Mouse (Mus musculus): ENCODE data around the gene Iqgap2. TPM values are rescaled to one million over a fixed set of nuclear protein-coding genes. Genes with fewer than 3 reads are reported as not detected.

Iqgap2 gene
- total RNA-seq, 2 experiments from 2014 or later: 93.7 to 97.7 TPM

DNA sequence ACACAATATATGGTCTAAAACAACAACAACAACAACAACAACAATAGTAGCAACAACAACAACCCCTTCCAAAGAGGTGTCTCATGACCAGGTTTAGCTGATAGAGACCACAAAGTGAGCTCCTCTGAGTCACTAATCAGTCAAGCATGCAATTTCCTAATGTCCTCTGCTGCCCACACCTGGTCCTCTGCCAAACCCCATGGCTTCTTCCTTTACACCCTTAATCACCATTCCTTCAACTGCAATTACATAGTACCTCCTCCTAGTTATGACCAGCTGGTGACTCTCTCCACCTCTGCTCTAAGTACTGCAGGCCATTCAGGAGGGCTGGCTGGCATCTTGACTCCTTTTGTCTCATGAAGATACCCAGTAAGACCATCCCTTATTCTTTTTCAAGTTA lies 60.0 kb downstream of the Iqgap2 start:
- DNase-seq (ENCODE audit: low spot score in 2 of 2): no peak

DNA sequence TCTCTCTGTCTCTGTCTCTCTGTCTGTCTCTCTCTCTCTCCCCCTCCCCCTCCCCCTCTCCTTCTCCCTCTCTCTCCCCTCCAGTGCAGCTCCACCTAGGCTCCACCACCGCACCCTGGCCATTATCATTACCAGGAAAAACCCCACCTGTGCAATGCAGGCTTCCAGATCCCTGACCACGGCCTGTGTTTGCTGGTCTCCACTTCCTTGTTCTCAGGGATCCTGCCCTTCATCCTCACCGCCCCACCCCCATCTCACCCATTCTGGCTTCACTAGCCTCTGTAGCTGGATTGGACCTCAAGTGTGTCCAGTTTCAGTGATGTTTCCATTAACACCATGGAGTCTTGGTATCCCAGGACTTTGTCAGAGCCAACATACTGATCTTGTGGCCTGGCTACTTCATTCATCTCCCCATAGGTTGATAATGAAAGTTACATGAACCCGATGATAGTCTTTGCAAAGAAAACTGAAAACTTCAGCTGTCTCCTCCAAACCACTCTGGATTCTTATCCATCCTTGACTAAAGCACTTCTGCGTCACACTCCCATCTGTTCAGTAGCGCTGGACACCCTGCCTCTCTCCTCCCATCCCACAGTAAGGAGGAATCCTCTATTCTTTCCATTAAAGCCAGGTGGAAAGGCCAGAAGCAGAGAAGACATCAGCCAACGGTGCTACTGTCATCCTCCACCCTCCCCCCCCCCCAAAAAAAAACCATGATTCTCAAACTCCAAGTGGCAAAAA lies 62.1 kb downstream of the Iqgap2 start:
- no peak for DNase-seq (ENCODE audit: low spot score in 2 of 2)

DNA sequence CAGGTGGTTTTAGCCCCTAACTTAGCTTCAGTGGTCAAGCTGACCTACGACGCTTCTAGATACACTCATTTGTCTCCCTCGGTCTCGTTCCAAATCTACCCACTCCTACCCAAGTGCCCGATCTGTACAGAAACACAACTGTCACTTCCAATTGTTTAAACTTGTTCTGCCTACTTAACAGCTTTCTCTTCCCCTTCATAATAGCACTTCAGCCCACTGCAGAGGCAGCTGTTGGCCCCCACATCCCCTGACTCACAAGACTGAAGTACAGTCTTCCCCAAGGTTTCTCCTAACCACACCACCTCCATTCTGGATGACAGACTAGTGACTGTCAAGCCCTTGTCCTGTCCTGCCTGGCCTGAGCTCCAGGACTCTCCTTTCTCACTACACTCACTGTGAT lies 63.1 kb downstream of the Iqgap2 start:
- no peak for DNase-seq (ENCODE audit: low spot score in 2 of 2)

DNA sequence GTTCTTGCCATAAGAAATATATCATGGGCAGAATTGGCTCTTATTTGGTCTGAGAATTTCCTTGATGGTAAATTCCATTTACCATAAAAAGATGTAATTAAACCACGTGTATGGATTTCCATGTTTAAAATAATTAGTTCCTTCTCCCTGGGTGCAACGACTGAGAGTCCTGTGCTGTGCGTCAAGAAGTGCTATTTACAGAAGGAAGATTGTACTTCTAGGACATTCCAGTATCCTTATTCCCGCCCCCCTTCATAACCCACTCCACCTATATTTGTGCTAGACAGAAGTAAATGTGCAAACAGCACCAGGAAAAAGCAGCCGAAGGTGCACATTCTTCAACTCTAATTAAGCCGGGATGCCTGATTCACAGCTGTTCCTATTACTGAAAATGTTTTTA lies 65.5 kb downstream of the Iqgap2 start:
- DNase-seq (ENCODE audit: low spot score in 2 of 2): no peak

DNA sequence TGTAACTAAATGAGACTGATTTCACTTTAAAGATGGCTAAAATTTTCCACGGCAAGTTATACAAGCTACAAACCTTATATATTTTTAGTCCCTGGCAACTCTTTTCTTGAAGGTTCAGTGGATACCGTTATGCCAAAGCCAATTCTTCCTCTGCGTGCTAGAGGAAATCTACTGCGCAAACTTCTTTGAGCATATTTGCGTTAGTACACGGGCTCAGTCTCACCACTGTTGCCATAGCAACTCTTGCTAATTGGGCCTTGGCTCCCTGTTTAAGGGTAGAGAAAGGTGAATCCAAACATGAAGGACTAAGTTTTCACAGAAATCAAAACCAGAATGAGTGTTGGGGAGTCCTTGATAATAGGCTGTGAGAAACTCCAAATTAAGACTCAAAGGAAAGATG lies 68.8 kb downstream of the Iqgap2 start:
- DNase-seq (ENCODE audit: low spot score in 2 of 2): no peak

DNA sequence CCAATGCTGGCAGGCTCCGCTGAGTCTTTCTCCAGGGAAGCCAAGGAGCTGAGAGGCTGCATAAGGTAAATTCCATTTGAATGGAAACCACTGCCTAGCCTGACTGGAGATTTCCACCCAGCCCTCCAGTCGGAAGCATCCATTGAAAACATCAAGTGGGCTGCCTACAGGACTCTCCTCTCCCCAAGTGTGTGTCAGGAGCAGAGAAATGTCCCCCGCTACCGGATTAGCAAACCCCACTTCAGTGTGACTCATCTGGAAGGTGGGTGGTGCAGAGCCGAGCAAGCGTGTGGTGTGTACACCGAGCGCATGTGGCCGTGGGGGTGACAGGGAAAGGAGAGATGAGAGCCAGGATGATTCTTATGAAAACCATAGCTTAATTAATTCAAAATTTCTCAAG lies 71.7 kb downstream of the Iqgap2 start:
- DNase-seq (ENCODE audit: low spot score in 2 of 2): no peak

DNA sequence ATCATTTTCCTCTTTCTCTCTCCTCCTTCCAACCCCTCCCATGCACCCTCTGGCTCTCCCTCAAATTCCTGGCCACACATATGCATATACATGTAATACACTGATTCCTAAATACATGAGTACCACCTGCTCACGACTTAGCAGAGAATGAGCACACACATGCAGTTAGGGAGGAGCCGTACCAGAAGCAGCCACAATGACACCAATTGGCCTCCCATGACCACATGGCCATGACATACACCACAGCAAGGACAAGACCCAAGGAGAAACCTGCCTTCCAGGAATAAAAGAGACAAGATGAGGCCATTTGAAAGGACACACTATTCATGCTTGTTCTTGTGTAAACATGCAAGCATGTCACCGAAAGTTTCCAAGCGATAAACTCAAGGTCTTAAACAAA lies 72.8 kb downstream of the Iqgap2 start:
- DNase-seq (ENCODE audit: low spot score in 2 of 2): no peak

DNA sequence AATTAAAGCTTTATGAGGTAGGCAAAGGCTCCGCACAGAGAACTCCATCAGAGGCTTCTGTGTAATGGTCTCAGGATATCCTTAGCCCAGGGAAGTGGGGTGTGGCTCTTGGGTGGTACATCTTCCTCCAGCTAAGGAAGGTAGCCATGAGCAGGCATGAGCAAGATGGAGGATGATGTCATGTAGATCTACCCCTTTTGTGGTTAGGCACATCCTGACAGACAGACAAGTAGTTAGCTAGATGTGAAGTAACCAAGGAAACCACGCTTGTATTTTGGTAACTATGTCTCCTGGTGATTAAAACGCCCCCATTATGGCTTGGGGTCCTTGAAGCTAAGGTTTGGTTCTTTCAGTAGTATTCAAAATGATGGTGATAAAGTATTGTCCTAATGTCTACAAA lies 78.1 kb downstream of the Iqgap2 start:
- DNase-seq (ENCODE audit: low spot score in 2 of 2): no peak

DNA sequence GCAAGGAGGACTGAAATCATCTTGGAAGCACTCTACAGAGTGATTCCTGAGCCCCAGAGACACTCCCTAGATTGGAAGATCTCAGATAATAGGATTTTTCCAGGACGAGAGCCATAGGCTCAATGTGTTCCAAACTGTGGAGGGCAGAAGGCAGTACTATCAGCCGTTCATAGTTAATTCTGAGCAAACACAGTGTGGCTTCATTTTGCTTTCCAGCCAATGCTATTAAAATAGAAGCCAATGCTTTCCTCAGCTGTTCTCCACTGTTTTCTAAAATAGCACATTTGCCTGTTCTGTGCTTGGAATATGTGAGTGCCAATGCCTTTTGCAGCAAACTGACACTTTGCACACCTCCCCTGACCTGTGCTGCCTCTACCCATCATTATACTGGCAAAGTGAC lies 80.9 kb downstream of the Iqgap2 start:
- no peak for DNase-seq (ENCODE audit: low spot score in 2 of 2)

DNA sequence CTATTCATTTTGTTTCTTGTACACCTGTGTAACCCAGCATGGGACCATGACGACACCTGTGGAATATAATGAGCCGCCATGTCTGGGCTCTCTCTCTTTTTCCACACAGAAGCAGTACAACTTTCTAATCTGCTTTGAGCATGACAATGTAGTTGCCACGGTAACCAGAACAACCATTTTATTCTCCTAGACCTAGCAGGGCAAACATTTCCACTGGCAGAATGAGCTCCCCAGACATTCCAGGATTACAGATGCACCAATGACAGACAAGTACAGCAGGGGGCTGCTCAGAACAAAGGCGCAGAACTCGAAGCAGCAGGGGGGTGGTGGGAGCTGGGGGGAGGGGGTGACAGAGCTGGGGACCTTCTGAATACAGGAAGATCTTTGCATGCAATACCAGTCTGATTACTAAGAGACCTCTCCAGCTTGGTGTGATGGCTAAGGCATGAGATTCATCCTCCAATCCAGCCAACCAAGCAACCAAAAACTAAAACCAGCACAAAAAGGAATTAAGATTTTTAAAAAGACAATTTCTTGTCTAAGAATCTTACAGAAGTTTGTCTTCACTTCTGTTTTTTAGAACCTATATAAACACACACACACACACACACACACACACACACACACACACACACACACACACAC lies 84.5 kb downstream of the Iqgap2 start:
- no peak for DNase-seq (ENCODE audit: low spot score in 2 of 2)

DNA sequence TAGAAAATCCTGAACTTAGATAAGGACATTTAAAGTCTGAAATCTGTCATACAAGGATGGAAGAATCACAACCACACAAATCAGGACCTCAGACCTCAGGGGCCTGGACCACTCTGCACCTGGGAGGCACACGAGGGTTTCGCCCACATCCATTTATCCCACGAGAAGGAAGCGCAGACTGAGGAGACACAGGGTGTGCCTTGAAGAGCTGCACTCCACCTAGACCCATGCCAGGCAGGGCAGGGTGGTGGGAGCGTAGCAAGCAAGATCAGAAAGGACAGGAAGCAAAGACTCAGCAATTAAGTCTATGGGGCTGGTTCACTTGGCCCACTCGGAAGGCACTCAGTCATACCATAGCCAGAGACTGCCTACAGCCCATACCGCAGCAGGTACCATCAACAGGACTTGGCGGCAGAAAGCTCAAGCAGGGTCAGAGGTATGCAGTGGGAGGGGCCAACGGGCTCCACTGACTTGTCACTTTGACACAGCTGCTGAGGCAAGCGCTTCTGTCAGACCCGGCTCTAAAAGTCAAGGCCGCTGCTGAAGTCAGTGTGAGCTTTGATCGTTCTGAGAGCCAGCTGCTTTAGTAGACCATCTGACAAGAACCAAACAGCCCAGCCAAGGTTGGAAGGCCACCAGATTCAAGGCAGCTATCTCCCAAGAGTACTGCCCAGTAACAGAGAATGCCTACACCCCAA lies 86.1 kb downstream of the Iqgap2 start:
- DNase-seq (ENCODE audit: low spot score in 2 of 2): peak; percentile 18 to 62

DNA sequence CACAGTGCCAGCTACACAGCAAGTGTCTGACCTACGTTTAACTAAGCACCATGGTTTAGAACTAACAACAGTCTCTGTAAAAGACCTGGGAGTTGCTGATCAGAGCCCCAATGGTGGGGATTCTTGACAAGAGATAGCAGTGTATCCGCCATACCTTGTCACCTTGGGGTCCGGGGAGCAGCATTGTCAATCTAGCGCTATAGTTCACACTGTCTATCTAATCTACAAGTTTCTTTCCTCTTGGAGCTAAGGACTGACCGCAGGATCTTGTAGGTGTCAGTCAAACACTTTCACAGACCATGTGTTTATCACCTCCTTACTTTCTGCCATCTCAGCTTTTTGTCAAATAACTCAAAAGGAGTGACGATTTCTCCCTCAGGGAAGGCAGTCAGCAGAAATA lies 87.6 kb downstream of the Iqgap2 start:
- DNase-seq (ENCODE audit: low spot score in 2 of 2): no peak

DNA sequence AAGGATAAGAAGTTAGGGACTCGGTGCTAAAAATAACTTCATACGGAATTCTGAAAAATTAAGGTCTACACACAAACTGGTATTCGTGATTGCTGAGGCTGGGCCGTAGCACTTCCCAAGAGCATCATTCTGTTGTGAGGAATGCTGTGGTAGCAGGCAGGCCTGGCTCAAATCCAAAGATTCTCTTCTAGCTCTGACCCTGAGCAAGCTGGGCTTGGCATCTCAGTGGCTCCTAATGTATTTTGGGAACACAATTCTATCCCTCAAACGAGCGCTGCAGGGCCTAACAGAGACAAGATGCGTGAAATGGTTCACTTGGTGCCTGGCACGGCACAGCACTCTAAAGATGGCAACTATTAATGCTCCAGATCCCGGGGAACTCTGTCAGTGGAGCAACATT lies 90.8 kb downstream of the Iqgap2 start:
- no peak for DNase-seq (ENCODE audit: low spot score in 2 of 2)

DNA sequence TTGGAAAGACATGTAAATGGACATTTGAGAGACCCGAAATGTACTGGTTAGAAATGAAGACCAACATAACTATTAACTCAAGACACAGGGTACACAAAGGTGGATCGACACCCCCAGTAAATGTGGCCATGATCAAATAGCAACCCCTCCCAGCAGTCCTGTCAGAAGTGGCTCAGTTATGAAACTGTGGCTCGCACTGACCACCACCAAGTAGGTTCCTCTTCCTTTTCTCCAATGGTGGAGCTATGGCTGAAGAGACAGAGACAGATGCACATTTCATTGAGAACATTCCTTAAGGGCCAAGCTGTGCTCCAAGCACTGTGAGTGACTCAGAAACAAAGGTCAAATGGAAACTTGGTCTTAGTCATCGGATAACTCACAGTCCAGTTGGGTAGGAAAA lies 92.4 kb downstream of the Iqgap2 start:
- DNase-seq (ENCODE audit: low spot score in 2 of 2): no peak

DNA sequence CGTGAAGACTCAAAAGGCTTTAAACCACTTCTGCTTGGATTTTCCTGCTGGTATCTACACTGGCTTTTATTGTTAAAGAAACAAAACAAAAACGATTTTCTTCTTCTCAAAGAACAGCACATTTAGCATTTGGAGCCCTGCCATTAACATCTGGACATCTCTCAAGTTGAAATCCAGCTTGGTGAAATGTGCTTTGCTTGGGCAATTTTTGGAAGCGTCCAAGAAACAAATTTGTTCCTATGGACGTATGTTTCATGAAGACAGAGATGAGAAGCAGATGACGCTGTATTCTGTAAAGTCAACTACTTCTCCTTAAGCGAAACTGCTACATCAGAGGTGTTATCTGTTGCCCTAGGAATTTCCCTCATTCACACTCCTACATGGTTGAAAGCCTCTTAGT lies 93.0 kb downstream of the Iqgap2 start:
- no peak for DNase-seq (ENCODE audit: low spot score in 2 of 2)

DNA sequence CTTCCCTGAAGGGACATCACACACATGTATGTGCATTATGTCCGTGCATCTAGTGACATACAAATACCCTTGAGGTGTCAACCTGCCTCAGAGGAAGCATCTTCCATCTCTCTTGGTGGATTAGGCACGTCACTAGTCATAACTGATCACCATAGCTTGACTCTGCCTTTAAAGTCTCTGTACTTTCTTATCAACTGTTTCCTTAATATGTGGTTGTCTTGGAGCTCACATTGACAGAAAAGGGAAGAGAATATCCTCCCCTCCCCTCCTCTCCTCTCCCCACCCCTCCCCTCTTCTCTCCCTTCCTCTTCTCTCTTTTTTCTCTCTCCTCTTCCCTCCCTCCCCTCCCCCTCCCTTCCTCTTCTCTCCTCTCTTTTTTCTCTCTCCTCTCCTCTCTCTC lies 94.2 kb downstream of the Iqgap2 start:
- DNase-seq (ENCODE audit: low spot score in 2 of 2): no peak

DNA sequence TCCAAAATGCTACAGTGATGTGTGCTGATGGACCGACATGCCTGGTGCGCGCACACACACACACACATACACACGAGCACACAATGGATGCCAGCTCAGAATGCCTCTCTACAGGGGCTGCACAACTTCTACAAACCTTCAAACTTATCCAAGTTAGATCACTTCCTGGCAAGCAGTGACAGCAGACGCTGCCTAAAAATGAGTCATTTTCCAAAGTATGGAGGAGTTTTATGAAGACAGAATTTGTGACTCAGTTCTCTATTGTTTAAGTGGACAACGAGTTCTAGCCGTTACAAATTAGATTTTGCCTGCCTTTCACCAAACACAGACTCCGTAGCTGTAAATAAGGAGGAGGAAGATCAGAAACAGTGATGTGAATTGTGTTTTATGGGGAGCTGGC lies 97.4 kb downstream of the Iqgap2 start:
- no peak for DNase-seq (ENCODE audit: low spot score in 2 of 2)

DNA sequence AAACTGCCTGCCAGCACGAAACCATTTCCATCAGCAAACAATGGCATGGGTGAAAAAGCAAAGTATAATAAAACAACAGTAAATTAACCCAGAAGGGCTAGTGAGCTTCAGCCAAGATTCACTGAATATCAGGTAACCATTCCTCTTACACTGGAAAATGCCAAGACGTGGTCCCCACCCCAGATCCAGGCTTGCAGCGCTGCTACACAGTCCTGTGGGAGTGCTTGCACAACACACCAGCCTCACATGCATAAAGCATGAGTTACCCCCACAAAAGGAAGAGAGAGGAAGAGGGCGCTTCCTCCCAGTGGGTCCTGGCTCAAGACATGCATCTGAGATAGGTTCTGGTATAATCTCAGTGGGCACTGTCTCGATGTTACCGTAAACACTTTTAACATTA lies 100.8 kb downstream of the Iqgap2 start:
- no peak for DNase-seq (ENCODE audit: low spot score in 2 of 2)

DNA sequence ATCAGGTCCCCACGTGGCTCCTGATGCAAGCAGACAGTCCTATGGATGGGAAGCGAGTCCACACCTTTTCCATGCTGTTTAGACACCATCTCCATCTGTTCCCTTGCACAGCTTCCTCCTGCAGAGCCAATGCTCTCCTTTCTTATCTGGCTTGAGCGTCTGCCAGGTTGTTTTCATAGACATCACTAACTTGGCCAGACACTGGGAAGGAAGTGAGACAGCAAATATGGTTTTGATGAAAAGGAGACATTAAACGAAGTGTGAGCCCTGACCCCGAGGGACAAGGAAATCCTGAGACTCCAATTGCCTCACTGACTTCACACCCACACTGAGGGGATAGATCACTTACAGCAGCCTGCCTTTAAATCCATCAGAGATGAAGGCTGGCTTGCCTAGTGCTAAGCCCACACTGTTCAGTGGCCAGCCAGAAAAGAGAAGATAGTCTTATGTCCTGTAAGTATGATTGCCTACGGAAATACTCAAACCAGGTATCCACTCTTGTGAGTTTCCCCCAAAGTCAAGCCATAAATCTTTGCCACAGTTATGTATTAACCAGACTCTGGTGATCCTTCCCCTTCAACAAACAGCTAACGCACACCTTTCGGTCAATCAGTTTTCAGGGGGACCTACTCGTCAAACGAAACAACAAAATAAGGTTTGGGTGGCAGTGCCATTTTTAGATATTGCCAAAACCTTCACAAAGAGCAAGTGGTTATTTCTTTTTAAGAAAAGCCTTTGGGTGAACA lies 102.9 kb downstream of the Iqgap2 start:
- DNase-seq (ENCODE audit: low spot score in 2 of 2): no peak

DNA sequence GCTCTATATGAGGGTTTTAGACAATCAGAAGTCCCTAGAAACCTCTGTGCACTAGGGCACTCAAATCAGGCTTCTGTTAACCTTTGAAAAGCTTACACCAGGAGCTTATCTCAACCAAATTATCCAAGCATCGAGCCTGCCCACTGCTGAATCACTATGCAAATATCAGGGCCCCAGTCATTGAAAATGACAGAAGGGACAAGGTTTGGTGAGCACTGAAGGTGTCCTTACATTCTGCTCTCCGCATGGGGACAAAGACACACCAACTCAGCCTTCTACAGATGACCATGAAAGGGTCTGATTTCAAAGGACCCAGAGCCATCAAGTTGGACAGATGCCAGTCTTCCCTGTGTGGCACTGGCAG lies 108.8 kb downstream of the Iqgap2 start:
- DNase-seq (ENCODE audit: low spot score in 2 of 2): no peak

DNA sequence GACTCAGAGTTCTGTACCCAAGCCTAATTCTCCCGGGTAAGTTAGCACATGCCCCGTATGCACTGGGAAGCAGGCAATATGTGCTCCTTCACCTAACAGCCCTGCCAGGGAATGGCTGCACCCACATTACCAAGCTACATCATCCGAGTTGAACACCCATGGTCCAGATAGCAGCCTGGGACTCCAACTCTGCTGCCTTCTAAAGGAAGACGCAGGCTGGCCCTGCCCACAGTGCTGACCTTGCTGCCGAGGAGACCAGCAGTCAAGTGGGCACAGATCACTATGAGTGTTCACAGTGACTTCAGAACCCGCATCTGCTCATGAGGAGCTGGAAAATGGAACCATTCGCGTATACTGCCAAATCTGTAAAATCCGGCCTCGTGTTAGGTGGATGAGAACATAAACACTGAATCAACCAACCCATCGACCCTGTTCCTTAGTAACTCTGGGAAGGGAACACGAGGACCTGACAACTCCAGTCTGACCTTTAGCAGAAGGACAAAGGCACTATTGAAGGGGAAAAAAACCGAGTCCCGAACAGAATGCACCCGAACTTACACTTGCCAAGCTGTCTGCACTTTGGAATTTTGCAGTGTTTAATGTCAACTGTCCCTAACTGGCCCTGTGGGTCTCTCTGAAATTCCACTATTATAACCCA lies 109.3 kb downstream of the Iqgap2 start:
- peak in 1 of 2 experiments; percentile 11 for DNase-seq (ENCODE audit: low spot score in 2 of 2)
